Mouse (Mus musculus): ENCODE data around the gene Amn1. TPM values are rescaled to one million over a fixed set of nuclear protein-coding genes. Genes with fewer than 3 reads are reported as not detected.

Gene Amn1
- total RNA-seq (2012; rRNA removed): 10.9 and 12.6 TPM in 2 replicates

DNA sequence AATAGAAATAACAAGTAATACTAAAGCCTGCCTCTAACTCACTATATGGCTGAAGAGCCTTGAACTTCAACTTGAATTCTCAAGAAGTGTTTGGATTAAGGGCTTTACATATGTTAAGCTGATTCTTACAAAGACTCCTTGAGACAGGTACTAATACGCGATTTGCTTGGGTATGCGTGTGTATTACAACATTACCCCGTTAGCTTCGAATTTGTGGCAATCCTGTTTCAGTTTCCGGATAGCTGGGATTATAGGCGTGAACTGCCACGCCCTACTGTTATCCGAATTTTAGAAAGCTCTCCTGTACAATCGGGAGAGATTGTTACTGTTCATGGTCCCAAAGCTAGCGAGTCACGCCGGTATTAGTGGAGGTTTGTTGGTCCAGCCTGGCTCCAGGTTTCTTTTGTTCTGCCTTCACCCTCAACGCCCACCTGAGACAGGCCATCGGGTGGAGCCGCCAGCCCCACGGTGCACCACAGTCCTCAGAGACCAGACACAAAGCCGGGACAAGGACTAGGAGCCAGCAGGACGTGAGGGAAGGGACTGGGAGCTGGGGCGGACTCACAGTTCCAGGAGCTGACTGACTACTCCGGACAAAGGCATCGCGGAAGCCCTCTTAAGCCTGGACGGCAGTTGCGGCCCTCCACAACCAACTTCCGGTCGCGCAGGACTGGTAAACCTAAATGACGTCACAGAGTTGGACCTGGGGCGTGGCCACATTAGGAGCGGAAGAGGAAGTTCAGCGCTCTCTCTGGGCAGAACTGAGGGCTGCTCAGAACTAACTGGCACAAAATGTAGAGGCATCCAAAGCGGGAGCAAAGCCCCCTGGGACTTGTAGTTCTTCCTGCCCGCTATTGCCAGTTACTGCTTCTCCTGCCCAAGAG is at the start of gene Amn1:
Gene Amn1 (minus strand): TSS at position 672 of the 884 bp plus-strand sequence.
- Histone ChIP-seq H3K36me3 (ENCODE audit: control insufficient read depth, insufficient read depth, low read length, poor library complexity, severe bottlenecking) (no peaks in the 10 kb centered on the region; the same call in none of the 2 replicates), H3K4me3 (ENCODE audit: insufficient read depth in 1 of 2, low read depth in 1 of 2, low read length in 2 of 2, poor library complexity in 1 of 2, severe bottlenecking in 1 of 2) (peak within 1 kb of the TSS; percentile 75 to 94), H3K9ac (ENCODE audit: insufficient read depth, low read depth, low read length, poor library complexity, severe bottlenecking) (peak within 1 kb of the TSS; percentile 95), H3K4me1 (ENCODE audit: control insufficient read depth in 2 of 2, insufficient read depth in 2 of 2, low read length in 2 of 2, poor library complexity in 1 of 2) (peaks cover 3% of the 10 kb centered on the region in 2 experiments; a peak in 1 of 4 replicates), H3K9me3 (ENCODE audit: control insufficient read depth, insufficient read depth, low read depth, low read length) (peaks cover 5% of the 10 kb centered on the region; the same call in 1 of the 2 replicates), H3K27ac (ENCODE audit: insufficient read depth, low read depth, low read length, poor library complexity, severe bottlenecking) (peak within 1 kb of the TSS; percentile 75; the same call in 1 of the 2 replicates)
- no peak for TF ChIP-seq ZC3H11A (IDR thresholded peaks at IDR 0.05; ENCODE audit: borderline replicate concordance, low read depth, low read length)
- TF ChIP-seq CHD2 (IDR thresholded peaks at IDR 0.05; ENCODE audit: low read depth, low read length): no peak
- TF ChIP-seq MAFK (IDR thresholded peaks at IDR 0.05; ENCODE audit: insufficient read depth, low read depth, low read length): no peak
- TF ChIP-seq HCFC1 (IDR thresholded peaks at IDR 0.05; ENCODE audit: borderline replicate concordance, insufficient read depth, low read length): peak; percentile 98
- no peak for TF ChIP-seq ZNF384 (IDR thresholded peaks at IDR 0.05; ENCODE audit: low read depth, low read length)
- in situ Hi-C loops (cut with MboI; ENCODE audit: low sequenced_read_pairs in 2 of 2, unreplicated experiment in 2 of 2): no loop called here
- DNase-seq (ENCODE audit: low read depth, low spot score): peak; percentile 97

DNA sequence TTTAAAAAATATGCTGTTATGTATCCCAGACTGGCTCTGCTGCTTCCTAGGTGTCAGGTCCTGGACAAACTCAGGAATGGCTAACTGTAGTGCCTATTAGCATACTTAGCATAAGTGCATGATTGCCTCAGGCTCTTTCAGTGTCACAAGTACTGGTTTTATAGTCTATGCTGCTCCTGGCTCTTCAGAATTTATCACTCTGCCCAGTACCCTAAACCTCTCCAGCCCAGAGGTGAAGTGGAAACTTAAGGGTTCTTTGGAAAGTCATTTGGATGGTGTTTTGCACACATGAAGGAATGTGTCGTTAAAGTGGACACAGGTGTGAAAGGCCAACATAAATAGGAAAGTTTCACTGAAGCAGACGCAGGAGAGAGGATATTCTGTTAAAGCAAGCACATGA is 48.3 kb upstream of the Amn1 start:
- in situ Hi-C loops (cut with MboI; ENCODE audit: low sequenced_read_pairs in 2 of 2, unreplicated experiment in 2 of 2): no loop called here
- no peaks in the 10 kb centered on the region for H3K4me1 ChIP-seq (ENCODE audit: control insufficient read depth in 2 of 2, insufficient read depth in 2 of 2, low read length in 2 of 2, poor library complexity in 1 of 2)
- H3K9ac ChIP-seq (ENCODE audit: insufficient read depth, low read depth, low read length, poor library complexity, severe bottlenecking): no peak overlapping the region
- no peaks in the 10 kb centered on the region for H3K36me3 ChIP-seq (ENCODE audit: control insufficient read depth, insufficient read depth, low read length, poor library complexity, severe bottlenecking)
- no peaks in the 10 kb centered on the region for H3K9me3 ChIP-seq (ENCODE audit: control insufficient read depth, insufficient read depth, low read depth, low read length)
- H3K27ac ChIP-seq (ENCODE audit: insufficient read depth, low read depth, low read length, poor library complexity, severe bottlenecking): no peak overlapping the region
- DNase-seq (ENCODE audit: low read depth, low spot score): no peak
- TF ChIP-seq MAFK (IDR thresholded peaks at IDR 0.05; ENCODE audit: insufficient read depth, low read depth, low read length) (no peak), CHD2 (IDR thresholded peaks at IDR 0.05; ENCODE audit: low read depth, low read length) (no peak), ZC3H11A (IDR thresholded peaks at IDR 0.05; ENCODE audit: borderline replicate concordance, low read depth, low read length) (no peak), HCFC1 (IDR thresholded peaks at IDR 0.05; ENCODE audit: borderline replicate concordance, insufficient read depth, low read length) (no peak), ZNF384 (IDR thresholded peaks at IDR 0.05; ENCODE audit: low read depth, low read length) (no peak)
- no peak overlapping the region for H3K4me3 ChIP-seq (ENCODE audit: insufficient read depth in 1 of 2, low read depth in 1 of 2, low read length in 2 of 2, poor library complexity in 1 of 2, severe bottlenecking in 1 of 2)

DNA sequence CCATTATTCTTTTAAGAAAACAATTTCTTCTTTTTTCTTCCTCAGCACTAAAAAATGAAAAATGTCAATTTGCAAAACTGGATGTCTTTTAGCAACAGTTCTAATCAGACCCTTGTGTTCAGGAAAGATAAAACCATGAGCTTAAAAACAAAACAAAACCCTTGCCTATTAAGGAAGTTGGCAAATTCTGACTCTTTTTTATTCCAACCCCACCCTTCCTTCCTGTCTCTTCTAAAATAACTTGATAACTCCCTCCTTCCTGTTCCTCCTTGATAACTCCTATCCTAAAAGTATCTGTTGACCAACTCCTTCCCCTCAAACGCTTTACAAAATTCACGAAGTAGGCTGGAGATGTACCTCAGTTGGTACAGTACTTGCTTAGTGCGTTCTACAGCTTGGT is 45.4 kb upstream of the Amn1 start:
- no peak overlapping the region for H3K4me3 ChIP-seq (ENCODE audit: insufficient read depth in 1 of 2, low read depth in 1 of 2, low read length in 2 of 2, poor library complexity in 1 of 2, severe bottlenecking in 1 of 2)
- no peak for DNase-seq (ENCODE audit: low read depth, low spot score)
- H3K9ac ChIP-seq (ENCODE audit: insufficient read depth, low read depth, low read length, poor library complexity, severe bottlenecking): no peak overlapping the region
- in situ Hi-C loops (cut with MboI; ENCODE audit: low sequenced_read_pairs in 2 of 2, unreplicated experiment in 2 of 2): no loop called here
- no peak overlapping the region for H3K27ac ChIP-seq (ENCODE audit: insufficient read depth, low read depth, low read length, poor library complexity, severe bottlenecking)
- TF ChIP-seq ZC3H11A (IDR thresholded peaks at IDR 0.05; ENCODE audit: borderline replicate concordance, low read depth, low read length): no peak
- no peak for TF ChIP-seq CHD2 (IDR thresholded peaks at IDR 0.05; ENCODE audit: low read depth, low read length)
- TF ChIP-seq MAFK (IDR thresholded peaks at IDR 0.05; ENCODE audit: insufficient read depth, low read depth, low read length): no peak
- TF ChIP-seq HCFC1 (IDR thresholded peaks at IDR 0.05; ENCODE audit: borderline replicate concordance, insufficient read depth, low read length): no peak
- TF ChIP-seq ZNF384 (IDR thresholded peaks at IDR 0.05; ENCODE audit: low read depth, low read length): no peak
- no peaks in the 10 kb centered on the region for H3K36me3 ChIP-seq (ENCODE audit: control insufficient read depth, insufficient read depth, low read length, poor library complexity, severe bottlenecking)
- H3K9me3 ChIP-seq (ENCODE audit: control insufficient read depth, insufficient read depth, low read depth, low read length): no peaks in the 10 kb centered on the region
- H3K4me1 ChIP-seq (ENCODE audit: control insufficient read depth in 2 of 2, insufficient read depth in 2 of 2, low read length in 2 of 2, poor library complexity in 1 of 2): no peaks in the 10 kb centered on the region

DNA sequence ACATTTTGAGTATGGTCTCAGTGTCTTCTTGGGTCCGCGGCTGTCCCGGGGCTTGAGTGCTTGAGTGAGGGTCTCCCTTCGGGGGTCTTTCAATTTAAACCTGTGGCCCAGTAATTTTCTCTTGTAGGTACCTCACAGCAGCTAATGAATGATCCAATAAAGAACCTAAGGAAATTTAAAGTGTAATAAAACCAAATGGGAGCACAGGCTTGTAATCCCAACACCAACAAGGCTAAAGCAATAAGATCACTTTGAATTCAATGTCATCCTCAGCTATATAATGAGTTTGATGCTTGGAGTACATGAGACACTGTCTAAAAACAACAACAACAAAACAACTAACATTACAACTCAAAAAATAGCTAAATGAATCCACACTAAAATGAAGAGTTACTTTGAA is 36.2 kb upstream of the Amn1 start:
- TF ChIP-seq HCFC1 (IDR thresholded peaks at IDR 0.05; ENCODE audit: borderline replicate concordance, insufficient read depth, low read length) (no peak), ZNF384 (IDR thresholded peaks at IDR 0.05; ENCODE audit: low read depth, low read length) (no peak), CHD2 (IDR thresholded peaks at IDR 0.05; ENCODE audit: low read depth, low read length) (no peak), ZC3H11A (IDR thresholded peaks at IDR 0.05; ENCODE audit: borderline replicate concordance, low read depth, low read length) (no peak), MAFK (IDR thresholded peaks at IDR 0.05; ENCODE audit: insufficient read depth, low read depth, low read length) (no peak)
- H3K4me3 ChIP-seq (ENCODE audit: insufficient read depth in 1 of 2, low read depth in 1 of 2, low read length in 2 of 2, poor library complexity in 1 of 2, severe bottlenecking in 1 of 2): no peak overlapping the region
- H3K4me1 ChIP-seq (ENCODE audit: control insufficient read depth in 2 of 2, insufficient read depth in 2 of 2, low read length in 2 of 2, poor library complexity in 1 of 2): no peaks in the 10 kb centered on the region
- no peak overlapping the region for H3K9ac ChIP-seq (ENCODE audit: insufficient read depth, low read depth, low read length, poor library complexity, severe bottlenecking)
- no peak for DNase-seq (ENCODE audit: low read depth, low spot score)
- H3K36me3 ChIP-seq (ENCODE audit: control insufficient read depth, insufficient read depth, low read length, poor library complexity, severe bottlenecking): no peaks in the 10 kb centered on the region
- H3K27ac ChIP-seq (ENCODE audit: insufficient read depth, low read depth, low read length, poor library complexity, severe bottlenecking): no peak overlapping the region
- no peaks in the 10 kb centered on the region for H3K9me3 ChIP-seq (ENCODE audit: control insufficient read depth, insufficient read depth, low read depth, low read length)
- in situ Hi-C loops (cut with MboI; ENCODE audit: low sequenced_read_pairs in 2 of 2, unreplicated experiment in 2 of 2): no loop called here
